Mouse (Mus musculus): ENCODE measurements around the gene Snap47. TPM values are rescaled to one million over a fixed set of nuclear protein-coding genes. Genes with fewer than 3 reads are reported as not detected.

The Snap47 gene
- polyA plus RNA-seq, 1 experiment from 2014 or later: 239 TPM

DNA sequence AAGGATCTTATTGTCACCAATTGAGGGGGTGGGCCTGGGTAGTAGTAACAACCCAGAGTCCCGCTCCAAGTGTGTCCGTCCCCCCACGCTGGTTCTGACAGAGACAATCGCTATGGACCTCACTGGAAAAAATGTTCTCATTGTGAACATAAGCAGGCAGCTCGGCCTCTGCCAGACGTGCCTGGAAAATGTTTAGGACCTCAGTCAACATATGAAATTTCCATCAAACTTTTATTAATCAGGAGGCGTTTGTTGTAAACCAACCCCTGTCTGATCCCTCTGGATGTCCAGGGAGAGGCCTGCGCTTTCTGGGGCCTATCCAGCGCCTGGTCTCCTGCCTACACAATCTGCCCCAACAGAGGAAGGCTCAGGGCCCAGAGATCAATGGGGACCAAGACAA, 87.0 kb downstream of the Snap47 start:
- H3K4me3 ChIP-seq: no peak overlapping the region
- no peak overlapping the region for H3K9ac ChIP-seq
- H3K27ac ChIP-seq: no peak overlapping the region
- no peaks in the 10 kb centered on the region for H3K27me3 ChIP-seq
- peaks cover 20% of the 10 kb centered on the region for H3K4me1 ChIP-seq
- H3K36me3 ChIP-seq (ENCODE audit: poor library complexity, severe bottlenecking): no peaks in the 10 kb centered on the region
- no peaks in the 10 kb centered on the region for H3K9me3 ChIP-seq (replicated peaks)
- ATAC-seq: no peak
- H3K4me2 ChIP-seq: no peak overlapping the region
- 84% methylated on average over 9 of the region's 9 CpGs for WGBS

DNA sequence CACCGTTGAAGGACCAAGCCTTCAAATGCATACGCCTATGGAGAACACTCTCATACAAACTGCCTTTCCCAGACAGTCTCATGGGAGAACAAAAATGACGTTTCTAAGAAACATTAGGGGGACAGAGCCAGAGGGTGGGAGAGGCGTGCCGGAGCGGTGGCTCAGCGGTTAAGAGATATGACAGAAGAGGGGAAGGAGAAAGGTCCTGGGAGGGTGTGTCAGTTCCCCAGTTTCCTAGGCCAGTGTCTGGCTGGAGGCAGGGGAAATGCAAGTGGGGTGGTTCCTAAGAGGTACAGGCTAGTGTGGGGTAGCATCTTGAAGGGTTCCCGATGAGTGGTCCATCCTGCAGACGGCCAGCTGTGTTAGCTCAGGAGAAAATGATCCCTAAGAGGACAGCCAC, 89.7 kb downstream of the Snap47 start:
- Histone ChIP-seq H3K4me3 (no peak overlapping the region), H3K4me2 (no peak overlapping the region), H3K27me3 (no peaks in the 10 kb centered on the region), H3K36me3 (ENCODE audit: poor library complexity, severe bottlenecking) (no peaks in the 10 kb centered on the region), H3K4me1 (peaks cover 15% of the 10 kb centered on the region), H3K27ac (no peak overlapping the region), H3K9me3 (replicated peaks) (no peaks in the 10 kb centered on the region), H3K9ac (no peak overlapping the region)
- 91% methylated on average over 9 of the region's 9 CpGs for WGBS
- no peak for ATAC-seq

Other genes with a start within 250 kb of the Snap47 start
- 103 TPM in 2 replicates for gene Mrpl55, start 248.7 kb downstream of the Snap47 start, polyA plus RNA-seq (2015; fragmentation: Nextera tagmentation; extraction: Ambion mirVana)
- 32.3 and 35.1 TPM in 2 replicates for gene 2310033P09Rik, start 242.9 kb downstream of the Snap47 start, polyA plus RNA-seq (2015; fragmentation: Nextera tagmentation; extraction: Ambion mirVana)
- 570 and 595 TPM in 2 replicates for gene Arf1, start 222.9 kb downstream of the Snap47 start, polyA plus RNA-seq (2015; fragmentation: Nextera tagmentation; extraction: Ambion mirVana)
- gene Wnt3a, start 160.4 kb downstream of the Snap47 start, polyA plus RNA-seq (2015; fragmentation: Nextera tagmentation; extraction: Ambion mirVana): 2.3 and 3.4 TPM in 2 replicates
- 1.8 and 2.9 TPM in 2 replicates for gene Wnt9a, start 144.3 kb downstream of the Snap47 start, polyA plus RNA-seq (2015; fragmentation: Nextera tagmentation; extraction: Ambion mirVana)
- gene Prss38, start 75.5 kb downstream of the Snap47 start, polyA plus RNA-seq (2015; fragmentation: Nextera tagmentation; extraction: Ambion mirVana): not detected in 2 replicates
- gene Jmjd4, start 1.1 kb downstream of the Snap47 start, polyA plus RNA-seq (2015; fragmentation: Nextera tagmentation; extraction: Ambion mirVana): 12.5 and 13.0 TPM in 2 replicates
- 13.5 and 14.1 TPM in 2 replicates for gene Zfp867, start 21.3 kb upstream of the Snap47 start, polyA plus RNA-seq (2015; fragmentation: Nextera tagmentation; extraction: Ambion mirVana)
- 20.4 and 23.9 TPM in 2 replicates for gene Zkscan17, start 75.6 kb upstream of the Snap47 start, polyA plus RNA-seq (2015; fragmentation: Nextera tagmentation; extraction: Ambion mirVana)
- 0.08 and 0.09 TPM in 2 replicates for gene Nlrp3, start 90.4 kb upstream of the Snap47 start, polyA plus RNA-seq (2015; fragmentation: Nextera tagmentation; extraction: Ambion mirVana)
- gene Olfr222, start 125.0 kb upstream of the Snap47 start, polyA plus RNA-seq (2015; fragmentation: Nextera tagmentation; extraction: Ambion mirVana): not detected in 2 replicates
- not detected in 2 replicates for gene Olfr223, start 142.1 kb upstream of the Snap47 start, polyA plus RNA-seq (2015; fragmentation: Nextera tagmentation; extraction: Ambion mirVana)
- gene Mprip, start 210.1 kb upstream of the Snap47 start, polyA plus RNA-seq (2015; fragmentation: Nextera tagmentation; extraction: Ambion mirVana): 37.1 and 40.5 TPM in 2 replicates